Mouse (Mus musculus): ENCODE results near the gene Tcam1.

DNA sequence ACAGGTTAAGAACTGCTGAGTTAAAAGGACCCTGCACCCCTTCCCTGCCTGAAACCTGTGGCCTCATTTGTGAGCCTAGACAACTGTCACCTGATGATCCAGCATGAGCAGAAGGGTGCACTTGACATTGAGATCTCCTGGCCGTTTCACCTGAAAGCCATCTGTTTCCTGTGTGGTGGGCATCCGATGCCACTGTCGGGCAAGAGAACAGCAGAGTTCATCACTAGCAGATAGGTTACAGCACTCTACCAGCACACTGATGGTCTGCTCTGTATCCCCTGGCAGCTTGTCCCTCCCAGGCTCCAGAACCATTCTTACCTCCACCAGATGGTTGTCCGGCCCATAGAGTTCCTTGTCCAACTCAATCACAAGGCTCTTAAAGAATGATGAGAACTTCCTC lies 10.9 kb upstream of the Tcam1 start:
- no peak for TF ChIP-seq POLR2AphosphoS2 (IDR thresholded peaks at IDR 0.05; ENCODE audit: low read length)
- no peak for TF ChIP-seq RAD21 (IDR thresholded peaks at IDR 0.05; ENCODE audit: low read depth, low read length)
